Mouse (Mus musculus): ENCODE data around the gene Epha6.
"Not testable (repeated sequence)": the region's sequence is repeated elsewhere in the genome, so short reads cannot be mapped to it uniquely, and the experiment has no call there.

Epha6 gene

GRCm38 (mm10) chr16:59923696-59924095 lies 681.6 kb downstream of the Epha6 start:
- no peak for DNase-seq (ENCODE audit: low read depth, low spot score)

- DNase-seq (ENCODE audit: low read depth, low spot score): no peak
Observed at GRCm38 (mm10) chr16:59880073-59880472, 725.3 kb downstream of the Epha6 start.

GRCm38 (mm10) chr16:59871792-59872191 lies 733.5 kb downstream of the Epha6 start:
- no peak for DNase-seq (ENCODE audit: low read depth, low spot score)

- DNase-seq (ENCODE audit: low read depth, low spot score): no peak
Observed at GRCm38 (mm10) chr16:59854160-59854717, 751.1 kb downstream of the Epha6 start.

- DNase-seq (ENCODE audit: low read depth, low spot score): no peak
Observed at GRCm38 (mm10) chr16:59852689-59853088, 752.6 kb downstream of the Epha6 start.

GRCm38 (mm10) chr16:59846574-59846973 lies 758.8 kb downstream of the Epha6 start:
- peak; percentile 72 for DNase-seq (ENCODE audit: low read depth, low spot score)

GRCm38 (mm10) chr16:59836778-59837177 lies 768.6 kb downstream of the Epha6 start:
- DNase-seq (ENCODE audit: low read depth, low spot score): no peak

- DNase-seq (ENCODE audit: low read depth, low spot score): no peak
Observed at GRCm38 (mm10) chr16:59836304-59836703, 769.0 kb downstream of the Epha6 start.

- DNase-seq (ENCODE audit: low read depth, low spot score): no peak
Observed at GRCm38 (mm10) chr16:59832468-59832867, 772.9 kb downstream of the Epha6 start.

- no peak for DNase-seq (ENCODE audit: low read depth, low spot score)
Observed at GRCm38 (mm10) chr16:59829655-59830054, 775.7 kb downstream of the Epha6 start.

- DNase-seq (ENCODE audit: low read depth, low spot score): not testable (repeated sequence)
Observed at GRCm38 (mm10) chr16:59799790-59800189, 805.5 kb downstream of the Epha6 start.

- DNase-seq (ENCODE audit: low read depth, low spot score): no peak
Observed at GRCm38 (mm10) chr16:59772297-59772696, 833.0 kb downstream of the Epha6 start.

GRCm38 (mm10) chr16:59770421-59770820 lies 834.9 kb downstream of the Epha6 start:
- no peak for DNase-seq (ENCODE audit: low read depth, low spot score)

- DNase-seq (ENCODE audit: low read depth, low spot score): no peak
Observed at GRCm38 (mm10) chr16:59769936-59770335, 835.4 kb downstream of the Epha6 start.

- DNase-seq (ENCODE audit: low read depth, low spot score): no peak
Observed at GRCm38 (mm10) chr16:59760875-59761274, 844.5 kb downstream of the Epha6 start.

- DNase-seq (ENCODE audit: low read depth, low spot score): no peak
Observed at GRCm38 (mm10) chr16:59750905-59751304, 854.4 kb downstream of the Epha6 start.

GRCm38 (mm10) chr16:59743669-59744068 lies 861.7 kb downstream of the Epha6 start:
- DNase-seq (ENCODE audit: low read depth, low spot score): no peak

- DNase-seq (ENCODE audit: low read depth, low spot score): no peak
Observed at GRCm38 (mm10) chr16:59715524-59715923, 889.8 kb downstream of the Epha6 start.

- no peak for DNase-seq (ENCODE audit: low read depth, low spot score)
Observed at GRCm38 (mm10) chr16:59693230-59693629, 912.1 kb downstream of the Epha6 start.

- DNase-seq (ENCODE audit: low read depth, low spot score): no peak
Observed at GRCm38 (mm10) chr16:59689120-59689519, 916.2 kb downstream of the Epha6 start.

- DNase-seq (ENCODE audit: low read depth, low spot score): no peak
Observed at GRCm38 (mm10) chr16:59685135-59685534, 920.2 kb downstream of the Epha6 start.

GRCm38 (mm10) chr16:59683434-59683833 lies 921.9 kb downstream of the Epha6 start:
- DNase-seq (ENCODE audit: low read depth, low spot score): peak; percentile 88

GRCm38 (mm10) chr16:59682216-59682891 lies 923.0 kb downstream of the Epha6 start:
- DNase-seq (ENCODE audit: low read depth, low spot score): no peak
